Mouse (Mus musculus) forebrain, embryonic 11.5 days (tissue): ENCODE data around the gene Tsc22d2. TPM values are rescaled to one million over a fixed set of nuclear protein-coding genes. Genes with fewer than 3 reads are reported as not detected.

Source experiments
- ATAC-seq: fragments of 200-750 bp; cut with Nextera tagmentation; replicated peaks from 2 replicates; pipeline ENCODE4 v1.8.0; 2017; ENCODE audit warnings: moderate TSS enrichment; ENCODE audit not compliant: low FRiP score
- DNase-seq: peaks from one replicate; pipeline ENCODE4 v3.0.0-alpha.2; 2017; ENCODE audit warnings: low spot score
- H3K27ac ChIP-seq: fragments of 300-500 bp; sonication (generic); 2 replicates; pipeline ENCODE4 v1.5.1; 2014; ENCODE audit warnings: low read depth, low read length
- H3K27me3 ChIP-seq: fragments of 300-500 bp; sonication (generic); 2 replicates; pipeline ENCODE4 v1.6.1; 2014; ENCODE audit warnings: mild to moderate bottlenecking, low read length, mixed read lengths; ENCODE audit not compliant: control insufficient read depth, insufficient read depth
- H3K36me3 ChIP-seq: fragments of 300-500 bp; sonication (generic); 2 replicates; pipeline ENCODE4 v1.6.1; 2014; ENCODE audit warnings: mild to moderate bottlenecking, low read length, moderate library complexity, mixed read lengths; ENCODE audit not compliant: control insufficient read depth, insufficient read depth
- H3K4me1 ChIP-seq: fragments of 300-500 bp; sonication (generic); replicated peaks from 2 replicates; pipeline ENCODE4 v1.6.1; 2014; ENCODE audit warnings: low read length, mixed read lengths; ENCODE audit not compliant: control insufficient read depth, insufficient read depth
- H3K4me2 ChIP-seq: fragments of 300-500 bp; sonication (generic); 2 replicates; pipeline ENCODE4 v1.6.1; 2014; ENCODE audit warnings: low read depth, mild to moderate bottlenecking, low read length, moderate library complexity, mixed read lengths; ENCODE audit not compliant: severe bottlenecking
- H3K4me3 ChIP-seq: fragments of 300-500 bp; sonication (generic); 2 replicates; pipeline ENCODE4 v1.5.1; 2014; ENCODE audit warnings: low read depth, low read length
- H3K9ac ChIP-seq: fragments of 300-500 bp; sonication (generic); 2 replicates; pipeline ENCODE4 v1.6.1; 2014; ENCODE audit warnings: low read length
- H3K9me3 ChIP-seq: fragments of 300-500 bp; sonication (generic); 2 replicates; pipeline ENCODE4 v1.6.1; 2016; ENCODE audit warnings: low read length, mixed read lengths; ENCODE audit not compliant: control insufficient read depth
- WGBS: fragments of 180-500 bp; shearing (Covaris S2); extraction: QIAGEN DNeasy Blood & Tissue Kit; methylation state at CpG from one replicate; pipeline ENCODE4 v1.1.7; 2014; 5-methylcytosine and 5-hydroxymethylcytosine counted together
- polyA plus RNA-seq: library from polyadenylated mRNA; unstranded; fragments of >200 nt; fragmentation: Nextera tagmentation; extraction: Ambion mirVana; gene quantifications from 2 replicates; pipeline ENCODE4 v1.2.1, GENCODE M21; 2014

Gene Tsc22d2
- polyA plus RNA-seq, 1 experiment from 2014 or later = 12.5 TPM

DNA sequence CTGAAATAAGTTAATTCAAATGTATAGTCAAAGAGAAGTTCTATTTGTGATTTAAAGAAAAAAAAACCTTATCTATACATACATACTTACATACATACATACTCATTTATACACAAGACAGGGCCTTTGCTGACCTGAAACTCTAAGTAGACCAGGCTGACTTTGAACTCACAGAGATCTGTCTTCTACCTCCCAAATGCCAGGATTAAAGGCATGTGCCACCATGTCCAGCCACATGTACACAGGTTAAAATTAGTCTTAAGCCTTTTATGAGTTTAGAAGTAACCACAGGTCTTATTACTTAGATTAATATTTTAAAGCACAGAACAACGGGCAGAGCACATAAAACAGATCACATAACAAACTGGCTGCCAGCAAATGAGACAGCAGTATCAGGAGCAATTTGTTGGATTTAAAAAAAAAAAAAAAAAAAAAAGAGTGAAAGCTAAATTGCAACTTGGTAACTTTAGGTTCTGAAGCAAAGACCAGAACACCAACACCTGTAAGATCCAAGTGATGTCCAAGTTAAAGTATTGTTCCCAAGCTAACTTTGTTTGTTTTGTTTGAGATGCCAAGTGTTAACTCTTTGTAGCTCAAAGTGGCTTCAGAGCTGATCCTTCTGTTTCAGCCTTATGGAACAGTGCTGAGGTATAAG is 101.6 kb downstream of the Tsc22d2 start:
- Histone ChIP-seq H3K9ac (no peak overlapping the region), H3K4me3 (no peak overlapping the region), H3K27ac (no peak overlapping the region), H3K4me2 (no peak overlapping the region), H3K4me1 (no peaks in the 10 kb centered on the region), H3K27me3 (no peaks in the 10 kb centered on the region), H3K9me3 (no peaks in the 10 kb centered on the region), H3K36me3 (no peaks in the 10 kb centered on the region; the same call in 1 of the 2 replicates)
- ATAC-seq = no peak
- no peak for DNase-seq
- 87% methylated on average over 1 of the region's 1 CpGs for WGBS

Other genes with a start within 250 kb of the Tsc22d2 start
- gene Eif2a, start 111.1 kb downstream of the Tsc22d2 start, polyA plus RNA-seq = 58.9 and 61.9 TPM in 2 replicates
- gene Serp1, start 111.2 kb downstream of the Tsc22d2 start, polyA plus RNA-seq = 136 and 140 TPM in 2 replicates
- gene Selenot, start 161.9 kb downstream of the Tsc22d2 start, polyA plus RNA-seq = 23.8 and 26.7 TPM in 2 replicates
- gene Erich6, start 222.5 kb downstream of the Tsc22d2 start, polyA plus RNA-seq = not detected in 2 replicates